Mouse (Mus musculus): ENCODE data around the gene Camk1d. TPM values are rescaled to one million over a fixed set of nuclear protein-coding genes. Genes with fewer than 3 reads are reported as not detected.
"Not testable (repeated sequence)": the region's sequence is repeated elsewhere in the genome, so short reads cannot be mapped to it uniquely, and the experiment has no call there.

Camk1d gene
- polyA plus RNA-seq, 1 experiment from 2014 or later = 1.0 TPM

DNA sequence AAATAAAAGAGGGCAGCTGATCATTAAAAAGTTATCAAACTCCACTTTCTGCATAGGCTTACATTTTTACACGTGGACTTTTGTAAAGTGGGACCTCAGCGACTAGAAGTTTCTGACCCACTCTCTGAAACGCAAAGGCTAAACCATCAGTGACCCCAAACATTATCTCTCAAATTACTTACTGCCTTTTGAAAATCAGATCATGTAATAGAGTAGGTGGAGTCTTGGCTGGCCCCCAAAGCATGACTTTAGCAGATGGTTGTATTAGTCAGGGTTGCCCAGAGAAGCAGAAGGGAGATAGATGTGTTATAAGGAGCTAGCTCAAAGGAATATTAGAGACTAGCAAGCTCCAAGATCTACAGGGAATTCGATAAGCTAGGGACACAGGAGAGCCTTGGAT is 103.8 kb downstream of the Camk1d start:
- Histone ChIP-seq H3K27me3 (replicated peaks; ENCODE audit: control insufficient read depth, insufficient read depth, low read length) (no peaks in the 10 kb centered on the region), H3K36me3 (ENCODE audit: control insufficient read depth, insufficient read depth, low read length) (no peaks in the 10 kb centered on the region), H3K27ac (ENCODE audit: low read depth, low read length) (no peak overlapping the region), H3K9ac (ENCODE audit: low read depth, low read length) (no peak overlapping the region), H3K4me3 (ENCODE audit: low read depth, low read length) (no peak overlapping the region), H3K9me3 (ENCODE audit: control insufficient read depth, low read length) (no peaks in the 10 kb centered on the region), H3K4me1 (replicated peaks; ENCODE audit: control insufficient read depth, insufficient read depth, low read length) (peaks cover 23% of the 10 kb centered on the region), H3K4me2 (no peak overlapping the region)
- WGBS = 85% methylated on average over 4 of the region's 4 CpGs
- DNase-seq (ENCODE audit: low spot score) (no peak), ATAC-seq (replicated peaks; ENCODE audit: low FRiP score) (no peak)

DNA sequence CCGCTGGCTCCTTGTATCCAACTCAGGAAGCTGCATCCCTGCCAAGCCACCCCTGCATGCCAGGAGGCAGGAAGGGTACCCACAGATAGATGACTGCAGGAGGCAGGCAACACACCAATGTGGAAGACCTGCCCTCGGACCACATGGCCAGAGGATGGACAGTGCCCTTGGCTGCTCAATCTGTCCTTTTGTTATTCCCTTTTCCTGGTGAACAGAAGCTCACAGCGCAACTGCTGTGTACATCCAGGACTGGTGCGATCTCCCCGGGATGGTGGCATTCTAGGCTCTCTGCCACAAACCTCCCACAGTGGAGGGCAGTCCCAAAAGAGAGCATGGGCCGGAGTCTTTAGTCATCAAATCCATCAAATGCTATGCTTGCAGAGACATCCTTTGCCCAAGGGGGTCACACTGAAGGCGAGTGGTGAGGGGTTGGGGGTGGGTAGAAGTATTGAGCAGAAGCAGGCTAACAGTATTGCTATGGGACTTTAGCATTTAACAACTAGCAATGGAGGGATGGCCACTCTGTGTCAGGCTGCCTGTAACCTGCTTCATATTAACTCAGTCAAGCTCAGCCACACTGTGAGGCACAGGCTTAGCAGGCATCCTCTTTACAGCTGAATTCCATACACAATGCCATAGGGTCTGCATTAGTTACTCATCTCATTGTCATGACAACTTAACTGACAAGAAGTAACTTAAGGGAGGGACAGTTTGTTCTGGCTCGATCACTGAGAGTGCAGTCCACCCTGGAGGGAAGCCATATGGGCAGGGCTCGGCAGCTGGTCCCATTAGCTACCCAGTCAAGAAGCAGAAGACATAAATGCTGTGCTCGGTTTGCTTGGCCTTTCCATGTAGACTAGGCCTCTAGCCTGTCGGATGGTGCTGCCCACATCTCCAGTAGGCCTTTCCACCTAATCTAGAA is 106.1 kb downstream of the Camk1d start:
- Histone ChIP-seq H3K4me2 (no peak overlapping the region), H3K36me3 (ENCODE audit: control insufficient read depth, insufficient read depth, low read length) (no peaks in the 10 kb centered on the region), H3K4me1 (replicated peaks; ENCODE audit: control insufficient read depth, insufficient read depth, low read length) (peaks cover 3% of the 10 kb centered on the region; the same call in 1 of the 2 replicates), H3K9ac (ENCODE audit: low read depth, low read length) (no peak overlapping the region), H3K27me3 (replicated peaks; ENCODE audit: control insufficient read depth, insufficient read depth, low read length) (no peaks in the 10 kb centered on the region), H3K9me3 (ENCODE audit: control insufficient read depth, low read length) (no peaks in the 10 kb centered on the region), H3K4me3 (ENCODE audit: low read depth, low read length) (no peak overlapping the region), H3K27ac (ENCODE audit: low read depth, low read length) (no peak overlapping the region)
- no peak for DNase-seq (ENCODE audit: low spot score)
- WGBS = 87% methylated on average over 11 of the region's 11 CpGs
- ATAC-seq (replicated peaks; ENCODE audit: low FRiP score) = no peak

GRCm38 (mm10) chr2:5605849-5606248 is 108.5 kb downstream of the Camk1d start:
- 61% methylated on average over 3 of the region's 3 CpGs for WGBS
- Histone ChIP-seq H3K4me2 (no peak overlapping the region), H3K9me3 (ENCODE audit: control insufficient read depth, low read length) (no peaks in the 10 kb centered on the region), H3K4me1 (replicated peaks; ENCODE audit: control insufficient read depth, insufficient read depth, low read length) (peaks cover 2% of the 10 kb centered on the region; the same call in 1 of the 2 replicates), H3K27me3 (replicated peaks; ENCODE audit: control insufficient read depth, insufficient read depth, low read length) (no peaks in the 10 kb centered on the region), H3K36me3 (ENCODE audit: control insufficient read depth, insufficient read depth, low read length) (no peaks in the 10 kb centered on the region), H3K9ac (ENCODE audit: low read depth, low read length) (no peak overlapping the region), H3K4me3 (ENCODE audit: low read depth, low read length) (no peak overlapping the region), H3K27ac (ENCODE audit: low read depth, low read length) (no peak overlapping the region)
- DNase-seq (ENCODE audit: low spot score) (no peak), ATAC-seq (replicated peaks; ENCODE audit: low FRiP score) (no peak)

DNA sequence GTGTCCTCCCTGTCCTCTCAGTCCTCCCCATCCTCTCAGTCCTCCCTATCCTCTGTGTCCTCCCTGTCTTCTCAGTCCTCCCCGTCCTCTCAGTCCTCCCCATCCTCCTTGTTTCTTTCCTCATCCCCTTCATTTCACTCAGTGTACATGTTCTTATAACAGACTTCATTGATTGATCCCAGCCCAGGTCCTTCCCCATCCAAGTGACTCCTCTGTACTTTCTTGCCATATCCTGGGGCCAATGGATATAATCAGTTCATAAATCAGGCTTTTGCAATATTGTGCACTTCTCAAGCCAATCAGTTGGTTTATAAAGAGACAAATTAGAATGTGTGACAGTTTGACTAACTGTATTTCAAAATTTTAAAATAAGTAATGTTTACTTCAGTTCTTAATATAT is 112.3 kb downstream of the Camk1d start:
- H3K27ac ChIP-seq (ENCODE audit: low read depth, low read length) = no peak overlapping the region
- no peak overlapping the region for H3K9ac ChIP-seq (ENCODE audit: low read depth, low read length)
- 82% methylated on average over 1 of the region's 1 CpGs for WGBS
- H3K9me3 ChIP-seq (ENCODE audit: control insufficient read depth, low read length) = no peaks in the 10 kb centered on the region
- ATAC-seq (replicated peaks; ENCODE audit: low FRiP score) (no peak), DNase-seq (ENCODE audit: low spot score) (no peak)
- H3K36me3 ChIP-seq (ENCODE audit: control insufficient read depth, insufficient read depth, low read length) = no peaks in the 10 kb centered on the region
- H3K27me3 ChIP-seq (replicated peaks; ENCODE audit: control insufficient read depth, insufficient read depth, low read length) = no peaks in the 10 kb centered on the region
- H3K4me2 ChIP-seq = no peak overlapping the region
- H3K4me3 ChIP-seq (ENCODE audit: low read depth, low read length) = no peak overlapping the region
- H3K4me1 ChIP-seq (replicated peaks; ENCODE audit: control insufficient read depth, insufficient read depth, low read length) = peaks cover 10% of the 10 kb centered on the region; the same call in 1 of the 2 replicates

DNA sequence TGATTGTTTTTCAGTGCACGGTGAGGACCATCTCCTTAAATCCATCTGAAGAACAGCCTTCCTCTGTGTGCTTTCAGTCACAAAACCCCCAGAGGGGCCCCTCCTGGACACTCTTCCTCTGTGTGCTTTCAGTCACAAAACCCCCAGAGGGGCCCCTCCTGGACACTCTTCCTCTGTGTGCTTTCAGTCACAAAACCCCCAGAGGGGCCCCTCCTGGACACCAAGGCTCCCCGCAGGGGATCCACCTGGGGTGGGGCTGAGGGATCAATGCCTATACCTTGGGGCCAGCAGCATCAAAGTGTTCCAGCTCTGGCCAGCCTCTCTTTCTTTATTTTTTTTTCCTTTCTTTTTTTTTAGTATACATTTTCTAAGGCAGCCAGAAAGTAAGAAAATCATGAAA is 113.1 kb downstream of the Camk1d start:
- H3K4me3 ChIP-seq (ENCODE audit: low read depth, low read length); H3K4me2 ChIP-seq; DNase-seq (ENCODE audit: low spot score); H3K9me3 ChIP-seq (ENCODE audit: control insufficient read depth, low read length); H3K27me3 ChIP-seq (replicated peaks; ENCODE audit: control insufficient read depth, insufficient read depth, low read length); H3K36me3 ChIP-seq (ENCODE audit: control insufficient read depth, insufficient read depth, low read length); H3K4me1 ChIP-seq (replicated peaks; ENCODE audit: control insufficient read depth, insufficient read depth, low read length); H3K9ac ChIP-seq (ENCODE audit: low read depth, low read length); H3K27ac ChIP-seq (ENCODE audit: low read depth, low read length): not testable (repeated sequence)
- 15% methylated on average over 2 of the region's 2 CpGs for WGBS
- peak; percentile 51; the same call in 1 of the 2 replicates for ATAC-seq (replicated peaks; ENCODE audit: low FRiP score)

DNA sequence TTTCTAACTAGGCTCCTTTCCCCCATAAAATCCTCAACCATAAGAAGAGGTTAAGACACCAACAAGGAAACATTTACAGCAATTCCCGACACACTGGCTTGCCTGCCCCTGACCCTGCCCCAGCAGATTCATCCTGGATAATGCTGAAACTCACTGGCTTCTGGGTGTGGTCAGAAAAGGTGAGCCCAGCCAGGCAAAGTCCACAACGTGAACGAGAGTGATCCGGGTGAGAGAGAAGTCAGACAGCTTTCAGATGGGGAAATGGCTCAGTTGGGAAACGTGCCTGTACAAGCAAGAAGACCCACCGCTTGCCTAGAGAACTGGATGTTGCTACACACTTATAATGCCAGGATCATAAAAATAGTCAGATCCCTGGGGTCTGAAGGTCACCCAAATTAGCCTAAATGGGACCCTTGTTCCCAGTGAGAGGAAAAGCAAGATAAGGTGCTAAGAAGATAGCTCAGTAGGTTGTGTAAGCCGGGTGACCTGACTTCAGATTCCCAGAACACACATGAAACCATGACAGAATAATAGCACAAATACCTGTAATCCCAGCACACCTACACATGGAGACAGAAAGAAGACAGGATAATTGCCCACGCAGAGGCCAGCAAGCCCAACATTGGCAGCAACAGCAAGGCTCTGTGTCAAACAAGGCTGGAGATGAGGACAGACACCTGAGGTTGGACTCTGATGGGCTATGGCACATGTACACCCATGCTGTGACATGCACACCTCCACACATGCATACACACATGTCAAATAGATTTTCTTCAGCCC is 113.9 kb downstream of the Camk1d start:
- ATAC-seq (replicated peaks; ENCODE audit: low FRiP score) (no peak), DNase-seq (ENCODE audit: low spot score) (no peak)
- Histone ChIP-seq H3K4me2 (no peak overlapping the region), H3K4me1 (replicated peaks; ENCODE audit: control insufficient read depth, insufficient read depth, low read length) (peaks cover 10% of the 10 kb centered on the region; the same call in 1 of the 2 replicates), H3K36me3 (ENCODE audit: control insufficient read depth, insufficient read depth, low read length) (no peaks in the 10 kb centered on the region), H3K27me3 (replicated peaks; ENCODE audit: control insufficient read depth, insufficient read depth, low read length) (no peaks in the 10 kb centered on the region), H3K27ac (ENCODE audit: low read depth, low read length) (no peak overlapping the region), H3K4me3 (ENCODE audit: low read depth, low read length) (no peak overlapping the region), H3K9me3 (ENCODE audit: control insufficient read depth, low read length) (no peaks in the 10 kb centered on the region), H3K9ac (ENCODE audit: low read depth, low read length) (no peak overlapping the region)
- 53% methylated on average over 8 of the region's 8 CpGs for WGBS

DNA sequence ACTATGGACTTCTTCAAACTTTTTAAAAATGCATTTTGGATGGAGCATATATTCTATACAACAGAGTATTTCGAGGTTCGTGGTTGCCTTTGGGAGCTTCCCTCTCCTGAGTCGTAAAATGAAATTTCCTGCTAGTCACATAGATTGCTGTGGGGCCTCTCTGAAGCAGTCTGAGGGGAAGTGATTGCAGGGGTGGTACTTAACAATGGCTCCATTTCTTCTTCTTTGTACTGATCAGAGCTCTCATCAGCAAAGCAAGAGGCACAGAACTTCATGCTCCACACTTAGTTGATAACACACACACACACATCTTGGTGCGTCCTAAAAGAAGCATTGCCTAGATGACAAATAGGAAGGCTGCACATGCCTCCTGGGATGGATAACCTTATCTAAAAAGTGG is 114.6 kb downstream of the Camk1d start:
- H3K4me3 ChIP-seq (ENCODE audit: low read depth, low read length) = no peak overlapping the region
- ATAC-seq (replicated peaks; ENCODE audit: low FRiP score) = no peak
- H3K36me3 ChIP-seq (ENCODE audit: control insufficient read depth, insufficient read depth, low read length) = no peaks in the 10 kb centered on the region
- H3K4me2 ChIP-seq = no peak overlapping the region
- no peak overlapping the region for H3K27ac ChIP-seq (ENCODE audit: low read depth, low read length)
- no peak overlapping the region for H3K9ac ChIP-seq (ENCODE audit: low read depth, low read length)
- peaks cover 10% of the 10 kb centered on the region; the same call in 1 of the 2 replicates for H3K4me1 ChIP-seq (replicated peaks; ENCODE audit: control insufficient read depth, insufficient read depth, low read length)
- 37% methylated on average over 4 of the region's 4 CpGs for WGBS
- no peak for DNase-seq (ENCODE audit: low spot score)
- H3K27me3 ChIP-seq (replicated peaks; ENCODE audit: control insufficient read depth, insufficient read depth, low read length) = no peaks in the 10 kb centered on the region
- H3K9me3 ChIP-seq (ENCODE audit: control insufficient read depth, low read length) = no peaks in the 10 kb centered on the region

DNA sequence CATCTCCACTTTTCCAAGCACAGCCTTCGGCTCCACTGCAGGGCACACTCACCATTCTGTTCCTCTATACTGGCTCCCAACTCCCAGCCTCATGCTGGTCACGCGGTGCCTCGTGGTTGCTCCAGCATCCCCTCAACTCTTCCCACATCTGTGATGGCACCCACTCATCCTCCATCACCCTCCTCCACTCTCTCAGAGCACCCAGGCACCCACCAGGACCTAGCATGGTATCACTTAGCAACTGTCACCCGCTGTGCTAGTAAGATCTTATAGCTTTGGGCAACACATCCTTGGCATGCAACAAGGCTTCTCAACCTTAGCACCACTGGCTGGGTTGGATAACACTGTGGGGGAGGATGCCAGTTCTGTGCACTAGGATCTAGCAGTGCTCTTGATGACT is 115.8 kb downstream of the Camk1d start:
- no peak for ATAC-seq (replicated peaks; ENCODE audit: low FRiP score)
- WGBS = 91% methylated on average over 5 of the region's 5 CpGs
- Histone ChIP-seq H3K4me2 (no peak overlapping the region), H3K4me3 (ENCODE audit: low read depth, low read length) (no peak overlapping the region), H3K27ac (ENCODE audit: low read depth, low read length) (no peak overlapping the region), H3K9ac (ENCODE audit: low read depth, low read length) (no peak overlapping the region), H3K4me1 (replicated peaks; ENCODE audit: control insufficient read depth, insufficient read depth, low read length) (peaks cover 10% of the 10 kb centered on the region; the same call in 1 of the 2 replicates), H3K36me3 (ENCODE audit: control insufficient read depth, insufficient read depth, low read length) (no peaks in the 10 kb centered on the region), H3K9me3 (ENCODE audit: control insufficient read depth, low read length) (no peaks in the 10 kb centered on the region), H3K27me3 (replicated peaks; ENCODE audit: control insufficient read depth, insufficient read depth, low read length) (no peaks in the 10 kb centered on the region)
- no peak for DNase-seq (ENCODE audit: low spot score)

Data from liver, embryonic 11.5 days (tissue).